Comparison of ENCODE assay signal across 8 mouse cellular contexts in genomic region chr11:101009046-101009887, GRCm38 (mm10). TPM values are rescaled to one million over a fixed set of nuclear protein-coding genes. Genes with fewer than 3 reads are reported as not detected.
DNase-seq lines count a peak whose midpoint lies in the region; ATAC-seq lines count a peak whose summit lies in the region.

Gene Atp6v0a1 (plus strand): TSS chr11:101009452.

- intact Hi-C loops in gastrocnemius, postnatal 14 days (cut with DNase I; ENCODE audit: low total_unique reads), result no loop called here
- intact Hi-C loops in left cerebral cortex, postnatal 10 days (cut with DNase I), result no loop called here

- peak; percentile 98 to 99 for DNase-seq in adrenal gland, adult (ENCODE audit: inconsistent age in 2 of 2, low spot score in 1 of 2)
- DNase-seq in embryo, embryonic 10.5 days (ENCODE audit: low spot score), result peak; percentile 98
- peak; percentile 98 for DNase-seq in gastrocnemius, postnatal 14 days
- peak; percentile 98 for DNase-seq in left cerebral cortex, postnatal 10 days (ENCODE audit: extremely low spot score in 1 of 2, low spot score in 2 of 2)
- peak; percentile 95 for DNase-seq in right cerebral cortex, postnatal 25 days
- DNase-seq in urinary bladder, postnatal 4 days (ENCODE audit: low spot score in 2 of 2), result peak; percentile 94 to 97

- peak; percentile 88 for ATAC-seq in inflammation-experienced regulatory T-cells, adult 6 months
- peak; percentile 95 for ATAC-seq in megakaryocyte-erythroid progenitor cell, adult 5-6 weeks (replicated peaks; ENCODE audit: low FRiP score, low TSS enrichment, poor library complexity, severe bottlenecking)

RNA-seq across cellular contexts. Expression of gene Atp6v0a1, which starts in this region (rescaled TPM):
- 10 to 100 TPM; 53.4 to 58.5 TPM for total RNA-seq in gastrocnemius, postnatal 14 days (2021)
- polyA plus RNA-seq in inflammation-experienced regulatory T-cells, adult 6 months (2017; shearing (Covaris generic)), result 1 to 10 TPM; 1.3 to 7.7 (median 6.8) TPM
- total RNA-seq in left cerebral cortex, postnatal 10 days (2021), result 100 to 1,000 TPM; 435 to 454 TPM
- total RNA-seq in megakaryocyte-erythroid progenitor cell, adult 5-6 weeks (2014; fragmentation: Nextera tagmentation), result 65.0 and 67.0 TPM in 2 replicates
- total RNA-seq in megakaryocyte-erythroid progenitor cell, adult 5-6 weeks (2017), result 32.0 and 71.5 TPM in 2 replicates

Comparison
In these comparisons a context has a peak if more than half of its experiments do, and no peak if none do; other contexts are left out.
1. Peak in every context shown above with its lines: DNase-seq and ATAC-seq.
2. RNA of gene Atp6v0a1 (total RNA-seq): 435 to 454 TPM in left cerebral cortex, postnatal 10 days; 32.0 to 71.5 TPM in megakaryocyte-erythroid progenitor cell, adult 5-6 weeks and 53.4 to 58.5 TPM in gastrocnemius, postnatal 14 days; every median in the first group is over 4 times any median in the second.